Mouse (Mus musculus) A20 (cell line): Measurements from ENCODE around the gene Olfr248.
"Not testable (repeated sequence)": the region's sequence is repeated elsewhere in the genome, so short reads cannot be mapped to it uniquely, and the experiment has no call there.

Experiments
- DNase-seq: peaks from one replicate; pipeline ENCODE4 v3.0.0-alpha.2; 2011; ENCODE audit warnings: low read depth, low spot score

Olfr248 gene

DNA sequence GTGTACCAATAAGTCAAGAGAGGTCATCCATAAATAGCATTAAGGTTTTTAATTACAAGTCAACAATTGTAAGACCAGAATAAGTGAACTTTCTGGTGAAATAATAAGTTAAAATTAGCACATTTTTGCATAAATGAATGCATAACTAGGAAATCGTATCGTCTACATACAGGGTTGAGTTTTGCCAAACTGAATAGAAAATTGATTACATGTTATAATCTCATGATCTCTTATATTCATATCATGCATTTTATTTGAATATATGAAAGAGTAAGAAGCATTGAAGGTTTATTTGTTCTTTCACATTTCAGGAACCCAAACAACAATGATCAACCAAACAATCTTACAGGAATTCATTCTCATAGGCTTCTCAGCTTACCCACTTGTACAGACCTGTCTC, at the start of gene Olfr248:
TSS of gene Olfr248 (plus strand) at position 301 of the 400 bp plus-strand sequence.
- no peak for DNase-seq

DNA sequence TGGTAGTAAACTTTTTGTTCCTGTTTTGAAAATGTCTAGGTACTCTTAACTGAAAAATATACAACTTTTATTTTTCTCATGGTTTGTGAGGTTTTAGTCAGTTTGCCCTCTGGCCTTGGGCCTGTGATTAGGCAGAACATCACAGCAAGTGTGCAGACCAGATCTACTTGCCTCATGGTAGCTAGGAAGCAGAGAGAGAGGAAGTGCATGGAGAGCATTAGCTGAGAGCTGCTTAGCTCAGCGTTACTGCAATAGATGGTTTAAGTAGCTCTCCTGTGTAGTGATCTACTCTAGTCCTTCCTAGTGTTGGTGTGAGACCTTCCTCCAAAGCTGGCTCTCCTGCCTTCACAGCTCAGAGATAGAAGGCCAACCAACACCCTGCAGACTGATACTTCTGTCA, 37.2 kb upstream of the Olfr248 start:
- DNase-seq, result not testable (repeated sequence)

DNA sequence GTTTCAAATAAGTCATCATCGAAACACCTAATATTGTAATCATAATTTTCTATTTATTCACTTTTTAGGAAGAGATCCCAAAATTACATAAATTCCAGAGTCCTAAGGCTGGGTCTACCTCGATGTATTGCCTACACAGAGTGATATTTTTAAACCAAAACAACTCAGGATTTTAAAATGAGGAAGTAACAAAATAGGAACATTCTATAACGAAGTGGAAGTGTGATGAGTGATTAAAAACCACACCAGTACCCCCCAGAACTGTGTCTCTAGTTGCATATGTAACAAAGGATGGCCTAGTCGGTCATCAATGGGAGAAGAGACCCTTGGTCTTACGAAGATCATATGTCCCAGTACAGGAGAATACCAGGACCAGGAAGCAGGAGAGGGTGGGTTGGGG, 36.2 kb upstream of the Olfr248 start:
- no peak for DNase-seq

DNA sequence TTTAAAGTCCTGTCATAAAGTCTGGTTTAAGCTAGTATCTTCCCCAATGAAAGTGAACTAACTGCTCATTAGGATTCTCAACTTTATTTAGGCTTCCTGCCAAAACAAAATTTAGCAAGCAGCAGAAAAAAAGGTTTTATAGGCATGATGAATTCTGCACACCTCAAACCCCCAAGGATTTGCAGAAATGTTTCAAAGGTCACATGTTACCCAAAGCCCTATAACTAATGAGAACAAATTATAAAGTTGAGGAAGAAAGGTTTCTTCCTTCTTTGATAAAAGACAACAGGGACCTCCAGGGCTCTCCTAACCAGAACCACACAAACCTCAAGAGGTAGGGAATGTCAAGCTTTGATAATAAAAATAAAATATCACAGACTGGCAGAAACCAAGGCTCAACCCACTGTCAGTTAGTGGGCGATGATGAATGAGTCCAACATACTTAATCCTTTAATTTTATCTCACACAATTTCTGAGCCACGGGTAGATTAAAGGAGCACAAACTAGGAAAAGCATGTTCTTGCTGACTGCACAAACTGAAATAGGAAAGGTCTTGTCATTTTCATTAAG, 25.9 kb upstream of the Olfr248 start, which contains the start of gene Olfr417:
TSS of gene Olfr417 (plus strand) at position 241 of the 570 bp plus-strand sequence.
- DNase-seq, result no peak

DNA sequence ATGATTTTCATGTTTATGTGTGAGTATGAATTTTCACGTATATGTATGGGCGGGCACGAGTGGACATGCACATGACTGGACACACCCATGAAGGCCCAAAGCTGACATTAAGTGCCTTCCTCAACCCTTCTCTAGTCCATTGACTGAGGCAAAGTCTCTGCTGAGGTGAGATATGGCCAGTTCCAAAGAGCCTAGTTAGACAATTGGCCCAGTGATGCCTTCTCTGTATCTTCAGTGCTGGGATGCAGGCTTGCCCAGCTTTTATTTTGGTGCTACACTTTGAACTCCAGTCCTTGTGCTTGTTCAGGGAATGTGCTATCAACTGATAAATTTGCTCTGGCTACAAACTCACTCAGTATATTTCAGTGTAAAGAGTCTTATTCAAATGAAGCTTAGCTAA, 17.0 kb upstream of the Olfr248 start:
- no peak for DNase-seq

DNA sequence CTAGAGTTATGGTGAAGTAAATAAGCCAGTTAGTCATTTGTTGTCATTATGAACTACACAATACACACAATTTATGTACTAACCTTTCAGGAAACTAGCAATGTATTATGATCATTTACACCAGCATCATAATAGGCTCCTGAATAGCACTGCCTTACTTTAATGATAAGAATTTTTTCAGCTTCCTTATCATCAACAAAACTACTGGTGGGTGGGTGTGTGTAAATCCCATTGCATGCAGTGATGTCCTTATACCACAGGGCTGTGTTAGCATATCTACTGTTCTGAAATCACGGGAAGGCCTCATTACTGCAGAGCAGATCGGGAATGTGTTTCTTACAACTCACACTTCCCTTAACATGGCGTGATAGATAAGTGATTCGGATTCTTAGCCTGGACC, 32.1 kb downstream of the Olfr248 start:
- DNase-seq, result no peak

DNA sequence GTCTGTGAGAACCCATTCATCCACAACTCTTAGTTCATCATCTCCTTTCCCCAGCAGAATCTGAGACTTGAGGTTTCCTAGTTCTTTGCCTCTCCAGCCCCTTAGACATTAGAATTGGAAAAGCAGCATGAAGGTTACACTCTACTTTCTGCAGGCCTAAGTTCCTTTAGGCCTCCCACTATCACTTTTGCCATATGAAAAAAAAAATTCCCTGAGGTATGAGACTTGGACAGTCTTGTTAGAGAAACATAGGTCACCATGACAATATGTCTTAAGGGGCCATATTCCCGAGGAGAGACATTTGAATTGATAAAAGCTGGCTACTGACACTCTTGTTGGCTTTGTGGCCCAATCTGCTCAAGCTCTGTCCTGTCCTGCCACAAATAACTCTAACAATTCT, 32.9 kb downstream of the Olfr248 start, which contains the start of gene Olfr414:
TSS of gene Olfr414 (plus strand) at position 301 of the 400 bp plus-strand sequence.
- no peak for DNase-seq

DNA sequence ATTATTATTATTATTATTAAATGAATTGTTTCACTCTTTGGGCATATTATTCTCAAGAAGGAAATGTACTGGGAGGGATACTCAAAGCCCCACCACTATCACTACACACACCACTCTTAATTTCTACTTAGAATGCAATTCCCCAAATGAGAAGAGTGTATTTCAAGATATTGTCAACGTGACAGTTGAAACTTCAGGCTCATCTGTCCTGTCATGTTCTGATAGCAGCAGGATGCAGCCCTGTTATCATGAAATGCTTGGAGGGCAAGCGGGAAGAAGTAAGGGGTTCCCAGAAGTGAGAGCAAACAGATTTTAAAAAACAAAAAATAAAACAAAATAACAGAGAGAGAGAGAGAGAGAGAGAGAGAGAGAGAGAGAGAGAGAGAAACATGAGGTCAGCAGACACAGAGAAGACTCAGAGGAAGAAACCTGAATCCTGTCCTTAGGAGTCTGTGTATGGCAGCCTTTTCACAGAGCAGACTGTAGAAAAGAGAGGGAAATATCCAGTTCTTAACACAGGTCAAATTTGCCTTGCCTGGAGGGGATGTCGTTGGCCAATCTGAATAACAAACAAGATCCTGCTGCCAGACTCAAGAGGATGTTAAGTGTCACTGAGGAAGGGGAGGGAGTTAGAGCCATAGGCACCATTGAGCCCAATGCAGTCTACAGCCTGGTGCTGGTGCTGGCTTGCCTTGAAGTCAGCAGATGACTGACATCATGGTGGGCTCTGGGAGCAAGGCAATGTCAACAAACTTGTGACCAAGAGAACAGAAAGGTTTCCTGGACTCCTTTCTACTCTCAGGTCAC, 35.5 kb downstream of the Olfr248 start:
- DNase-seq, result no peak

DNA sequence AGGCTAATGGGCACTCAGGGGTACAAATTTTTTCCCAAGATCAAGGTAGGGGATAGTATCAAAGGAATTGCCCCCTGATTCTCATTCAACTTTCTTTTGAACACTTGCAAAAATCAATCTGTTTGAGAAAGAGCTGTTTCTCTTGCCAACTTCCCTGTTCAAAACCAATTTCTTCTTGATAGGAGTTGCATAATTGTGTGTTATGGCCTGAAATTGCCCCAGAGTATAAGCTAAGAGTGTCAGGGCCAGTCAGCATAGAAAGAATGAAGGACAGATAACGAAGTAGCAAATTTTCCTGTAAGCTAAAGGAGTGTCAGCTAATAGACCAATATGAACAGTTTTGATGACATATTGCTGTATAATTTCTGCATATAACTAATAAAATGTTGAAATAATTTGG, 36.6 kb downstream of the Olfr248 start:
- DNase-seq, result no peak

DNA sequence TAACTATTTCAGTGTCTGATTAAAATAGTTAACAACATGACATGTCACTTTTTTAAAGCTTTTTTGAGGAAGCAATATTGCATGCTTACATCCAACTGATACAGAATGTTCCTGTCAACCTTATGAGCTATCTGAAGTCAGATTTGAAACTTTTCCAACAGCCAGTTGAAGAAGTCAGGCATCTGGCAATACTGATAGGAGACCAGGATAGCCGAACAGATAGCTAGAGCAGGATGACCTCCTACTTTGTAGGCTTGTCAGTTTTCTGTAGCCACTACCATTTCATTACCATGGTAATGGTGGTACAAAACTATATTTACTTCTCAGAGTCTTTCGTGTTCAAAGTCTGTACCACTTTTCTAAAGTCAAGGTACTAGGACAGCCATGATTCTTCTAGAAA, 37.6 kb downstream of the Olfr248 start:
- no peak for DNase-seq

DNA sequence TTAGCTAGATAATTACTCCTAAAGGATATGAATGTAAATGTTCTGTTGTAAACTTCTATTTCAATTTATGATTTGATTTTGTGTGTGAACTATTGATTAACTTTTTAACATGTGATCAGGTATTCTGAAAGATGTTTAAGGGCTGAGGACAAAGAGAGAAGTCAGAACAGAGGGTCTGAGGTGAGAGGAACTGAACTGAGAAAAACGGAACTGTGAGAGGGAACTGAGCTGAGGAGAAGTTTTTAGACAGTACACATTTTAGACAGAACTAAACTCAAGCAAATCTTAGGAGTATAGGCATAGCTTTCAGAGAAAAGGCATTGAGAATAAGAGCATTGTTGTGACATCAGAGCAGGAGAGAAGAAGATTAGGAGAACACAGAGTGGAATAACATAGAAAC, 43.3 kb downstream of the Olfr248 start:
- no peak for DNase-seq
